Mouse (Mus musculus): ENCODE measurements at regions not wholly inside any gene's neighbourhood (a gene's known extent, or its start where the extent isn't known, plus 50 kb on each side); places are given as distances from the start of the nearest gene placed in this dataset.

DNA sequence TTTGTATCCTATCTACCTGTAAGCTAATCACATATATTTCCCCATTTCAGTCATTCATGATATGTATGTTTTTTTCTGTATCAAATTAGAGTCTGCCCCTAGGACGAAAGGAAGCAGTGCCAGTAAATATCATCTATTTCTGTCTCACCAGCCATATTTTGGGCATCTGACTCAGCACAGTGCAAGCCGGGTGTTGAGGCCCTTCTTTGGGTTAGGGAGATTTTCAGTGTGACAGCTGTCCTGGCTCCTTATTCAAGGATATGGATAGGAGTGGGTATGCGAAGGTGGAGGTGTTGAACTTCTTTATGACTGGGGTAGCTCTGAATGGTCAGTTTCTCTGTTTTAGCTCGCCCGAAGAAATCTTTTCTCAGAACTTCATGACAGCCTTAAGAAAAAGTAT lies 345.3 kb upstream of the Npsr1 start:
- TF ChIP-seq CTCF (IDR thresholded peaks at IDR 0.05; ENCODE audit: low read depth): no peak
- TF ChIP-seq EP300 (IDR thresholded peaks at IDR 0.05; ENCODE audit: low read depth): no peak
